Mouse (Mus musculus): ENCODE measurements around the gene Dock1. TPM values are rescaled to one million over a fixed set of nuclear protein-coding genes. Genes with fewer than 3 reads are reported as not detected.

Gene Dock1
- total RNA-seq, 2 experiments from 2014 or later = 146 to 153 TPM

- DNase-seq (ENCODE audit: low spot score in 2 of 2) = no peak
Observed at GRCm38 (mm10) chr7:134809241-134809975, 139.0 kb downstream of the Dock1 start.

GRCm38 (mm10) chr7:134818471-134818870, 148.0 kb downstream of the Dock1 start:
- DNase-seq (ENCODE audit: low spot score in 2 of 2) = no peak

- DNase-seq (ENCODE audit: low spot score in 2 of 2) = no peak
Observed at GRCm38 (mm10) chr7:134821264-134821663, 150.8 kb downstream of the Dock1 start.

GRCm38 (mm10) chr7:134822006-134822405, 151.6 kb downstream of the Dock1 start:
- DNase-seq (ENCODE audit: low spot score in 2 of 2) = no peak

GRCm38 (mm10) chr7:134823891-134824290, 153.4 kb downstream of the Dock1 start:
- DNase-seq (ENCODE audit: low spot score in 2 of 2) = no peak

GRCm38 (mm10) chr7:134840066-134840465, 169.6 kb downstream of the Dock1 start:
- DNase-seq (ENCODE audit: low spot score in 2 of 2) = no peak

GRCm38 (mm10) chr7:134842751-134843150, 172.3 kb downstream of the Dock1 start:
- DNase-seq (ENCODE audit: low spot score in 2 of 2) = no peak

- no peak for DNase-seq (ENCODE audit: low spot score in 2 of 2)
Observed at GRCm38 (mm10) chr7:134862000-134862399, 191.5 kb downstream of the Dock1 start.

- no peak for DNase-seq (ENCODE audit: low spot score in 2 of 2)
Observed at GRCm38 (mm10) chr7:134864175-134864574, 193.7 kb downstream of the Dock1 start.

GRCm38 (mm10) chr7:134872511-134872910, 202.1 kb downstream of the Dock1 start:
- no peak for DNase-seq (ENCODE audit: low spot score in 2 of 2)

GRCm38 (mm10) chr7:134872981-134873380, 202.5 kb downstream of the Dock1 start:
- no peak for DNase-seq (ENCODE audit: low spot score in 2 of 2)

GRCm38 (mm10) chr7:134878985-134879384, 208.5 kb downstream of the Dock1 start:
- no peak for DNase-seq (ENCODE audit: low spot score in 2 of 2)

- DNase-seq (ENCODE audit: low spot score in 2 of 2) = no peak
Observed at GRCm38 (mm10) chr7:134880431-134880830, 210.0 kb downstream of the Dock1 start.

- DNase-seq (ENCODE audit: low spot score in 2 of 2) = no peak
Observed at GRCm38 (mm10) chr7:134883516-134883915, 213.1 kb downstream of the Dock1 start.

- DNase-seq (ENCODE audit: low spot score in 2 of 2) = no peak
Observed at GRCm38 (mm10) chr7:134892449-134892871, 222.0 kb downstream of the Dock1 start.

GRCm38 (mm10) chr7:134892972-134893371, 222.5 kb downstream of the Dock1 start:
- DNase-seq (ENCODE audit: low spot score in 2 of 2) = no peak

- no peak for DNase-seq (ENCODE audit: low spot score in 2 of 2)
Observed at GRCm38 (mm10) chr7:134894604-134895003, 224.2 kb downstream of the Dock1 start.

- no peak for DNase-seq (ENCODE audit: low spot score in 2 of 2)
Observed at GRCm38 (mm10) chr7:134899462-134899861, 229.0 kb downstream of the Dock1 start.

- DNase-seq (ENCODE audit: low spot score in 2 of 2) = no peak
Observed at GRCm38 (mm10) chr7:134901992-134902391, 231.5 kb downstream of the Dock1 start.

- no peak for DNase-seq (ENCODE audit: low spot score in 2 of 2)
Observed at GRCm38 (mm10) chr7:134931886-134932285, 261.4 kb downstream of the Dock1 start.

- no peak for DNase-seq (ENCODE audit: low spot score in 2 of 2)
Observed at GRCm38 (mm10) chr7:134937471-134937926, 267.0 kb downstream of the Dock1 start.

GRCm38 (mm10) chr7:134937927-134938609, 267.6 kb downstream of the Dock1 start, which contains the start of gene Fam196a:
Gene Fam196a, minus strand, starts transcription at chr7:134938430.
- peak; percentile 16 to 22 for DNase-seq (ENCODE audit: low spot score in 2 of 2)

Data from adrenal gland, postnatal 4 days (tissue).